Mouse (Mus musculus): ENCODE data around the gene Synpr. TPM values are rescaled to one million over a fixed set of nuclear protein-coding genes. Genes with fewer than 3 reads are reported as not detected.
A peak's percentile ranks its signal among the peaks of the same experiment; 100 is the strongest.

The Synpr gene
- polyA plus RNA-seq, 1 experiment from 2014 or later: 7.7 TPM

GRCm38 (mm10) chr14:13340688-13341087 lies 56.1 kb downstream of the Synpr start:
- ATAC-seq (ENCODE audit: low FRiP score): no peak

GRCm38 (mm10) chr14:13344240-13344639 lies 59.7 kb downstream of the Synpr start:
- H3K9ac ChIP-seq (ENCODE audit: low read length): no peak overlapping the region
- H3K36me3 ChIP-seq (ENCODE audit: control insufficient read depth, insufficient read depth, low read length): no peaks in the 10 kb centered on the region
- H3K27me3 ChIP-seq (ENCODE audit: control insufficient read depth, insufficient read depth, low read length): no peaks in the 10 kb centered on the region
- H3K9me3 ChIP-seq (ENCODE audit: control insufficient read depth, low read length): no peaks in the 10 kb centered on the region
- no peak overlapping the region for H3K4me3 ChIP-seq (ENCODE audit: low read depth, low read length)
- no peak for DNase-seq (ENCODE audit: low spot score, missing footprints)
- no peak overlapping the region for H3K4me2 ChIP-seq
- H3K4me1 ChIP-seq (ENCODE audit: control insufficient read depth, insufficient read depth, low read length): no peaks in the 10 kb centered on the region
- ATAC-seq (ENCODE audit: low FRiP score): no peak
- no peak overlapping the region for H3K27ac ChIP-seq (ENCODE audit: low read depth, low read length)
- 85% methylated on average over 2 of the region's 2 CpGs for WGBS

More at GRCm38 (mm10) chr14:13340688-13341087, 56.1 kb downstream of the Synpr start:
- Histone ChIP-seq H3K9me3 (ENCODE audit: control insufficient read depth, low read length) (no peaks in the 10 kb centered on the region), H3K4me1 (ENCODE audit: control insufficient read depth, insufficient read depth, low read length) (no peaks in the 10 kb centered on the region), H3K36me3 (ENCODE audit: control insufficient read depth, insufficient read depth, low read length) (no peaks in the 10 kb centered on the region), H3K9ac (ENCODE audit: low read length) (no peak overlapping the region), H3K27me3 (ENCODE audit: control insufficient read depth, insufficient read depth, low read length) (no peaks in the 10 kb centered on the region), H3K4me3 (ENCODE audit: low read depth, low read length) (no peak overlapping the region), H3K4me2 (no peak overlapping the region), H3K27ac (ENCODE audit: low read depth, low read length) (no peak overlapping the region)
- WGBS: 85% methylated on average over 4 of the region's 4 CpGs
- DNase-seq (ENCODE audit: low spot score, missing footprints): no peak

- H3K27ac ChIP-seq (ENCODE audit: low read depth, low read length): no peak overlapping the region
- H3K4me1 ChIP-seq (ENCODE audit: control insufficient read depth, insufficient read depth, low read length): no peaks in the 10 kb centered on the region
- ATAC-seq (ENCODE audit: low FRiP score) (no peak), DNase-seq (ENCODE audit: low spot score, missing footprints) (no peak)
- H3K9ac ChIP-seq (ENCODE audit: low read length): no peak overlapping the region
- H3K4me2 ChIP-seq: no peak overlapping the region
- no peak overlapping the region for H3K4me3 ChIP-seq (ENCODE audit: low read depth, low read length)
- 71% methylated on average over 4 of the region's 4 CpGs for WGBS
- H3K9me3 ChIP-seq (ENCODE audit: control insufficient read depth, low read length): no peaks in the 10 kb centered on the region
- H3K27me3 ChIP-seq (ENCODE audit: control insufficient read depth, insufficient read depth, low read length): no peaks in the 10 kb centered on the region
- no peaks in the 10 kb centered on the region for H3K36me3 ChIP-seq (ENCODE audit: control insufficient read depth, insufficient read depth, low read length)
Observed at GRCm38 (mm10) chr14:13349170-13349865, 64.7 kb downstream of the Synpr start.

- Histone ChIP-seq H3K4me3 (ENCODE audit: low read depth, low read length) (no peak overlapping the region), H3K9ac (ENCODE audit: low read length) (no peak overlapping the region), H3K36me3 (ENCODE audit: control insufficient read depth, insufficient read depth, low read length) (no peaks in the 10 kb centered on the region), H3K27ac (ENCODE audit: low read depth, low read length) (no peak overlapping the region), H3K27me3 (ENCODE audit: control insufficient read depth, insufficient read depth, low read length) (no peaks in the 10 kb centered on the region), H3K4me1 (ENCODE audit: control insufficient read depth, insufficient read depth, low read length) (no peaks in the 10 kb centered on the region), H3K4me2 (no peak overlapping the region), H3K9me3 (ENCODE audit: control insufficient read depth, low read length) (no peaks in the 10 kb centered on the region)
- DNase-seq (ENCODE audit: low spot score, missing footprints) (peak; percentile 88), ATAC-seq (ENCODE audit: low FRiP score) (no peak)
- 38% methylated on average over 5 of the region's 5 CpGs for WGBS
Observed at GRCm38 (mm10) chr14:13354154-13354553, 69.6 kb downstream of the Synpr start.

- peak; percentile 67 for ATAC-seq (ENCODE audit: low FRiP score)
- 22% methylated on average over 7 of the region's 7 CpGs for WGBS
Observed at GRCm38 (mm10) chr14:13355569-13356362, 71.2 kb downstream of the Synpr start.

GRCm38 (mm10) chr14:13357101-13357667 lies 72.6 kb downstream of the Synpr start:
- no peak for ATAC-seq (ENCODE audit: low FRiP score)
- Histone ChIP-seq H3K4me1 (ENCODE audit: control insufficient read depth, insufficient read depth, low read length) (no peaks in the 10 kb centered on the region), H3K4me2 (no peak overlapping the region), H3K4me3 (ENCODE audit: low read depth, low read length) (no peak overlapping the region), H3K9ac (ENCODE audit: low read length) (no peak overlapping the region), H3K27ac (ENCODE audit: low read depth, low read length) (no peak overlapping the region), H3K9me3 (ENCODE audit: control insufficient read depth, low read length) (no peaks in the 10 kb centered on the region), H3K27me3 (ENCODE audit: control insufficient read depth, insufficient read depth, low read length) (no peaks in the 10 kb centered on the region), H3K36me3 (ENCODE audit: control insufficient read depth, insufficient read depth, low read length) (no peaks in the 10 kb centered on the region)
- 85% methylated on average over 5 of the region's 5 CpGs for WGBS
- DNase-seq (ENCODE audit: low spot score, missing footprints): no peak

More at GRCm38 (mm10) chr14:13355569-13356362, 71.2 kb downstream of the Synpr start:
- Histone ChIP-seq H3K9ac (ENCODE audit: low read length) (no peak overlapping the region), H3K36me3 (ENCODE audit: control insufficient read depth, insufficient read depth, low read length) (no peaks in the 10 kb centered on the region), H3K27ac (ENCODE audit: low read depth, low read length) (no peak overlapping the region), H3K4me3 (ENCODE audit: low read depth, low read length) (no peak overlapping the region), H3K9me3 (ENCODE audit: control insufficient read depth, low read length) (no peaks in the 10 kb centered on the region), H3K4me2 (no peak overlapping the region), H3K4me1 (ENCODE audit: control insufficient read depth, insufficient read depth, low read length) (no peaks in the 10 kb centered on the region), H3K27me3 (ENCODE audit: control insufficient read depth, insufficient read depth, low read length) (no peaks in the 10 kb centered on the region)
- DNase-seq (ENCODE audit: low spot score, missing footprints): peak; percentile 98

- 83% methylated on average over 2 of the region's 2 CpGs for WGBS
- no peak for DNase-seq (ENCODE audit: low spot score, missing footprints)
- no peak overlapping the region for H3K9ac ChIP-seq (ENCODE audit: low read length)
Observed at GRCm38 (mm10) chr14:13358037-13358436, 73.5 kb downstream of the Synpr start.

GRCm38 (mm10) chr14:13361184-13361583 lies 76.6 kb downstream of the Synpr start:
- no peaks in the 10 kb centered on the region for H3K36me3 ChIP-seq (ENCODE audit: control insufficient read depth, insufficient read depth, low read length)
- no peak for ATAC-seq (ENCODE audit: low FRiP score)
- H3K27me3 ChIP-seq (ENCODE audit: control insufficient read depth, insufficient read depth, low read length): no peaks in the 10 kb centered on the region
- no peaks in the 10 kb centered on the region for H3K4me1 ChIP-seq (ENCODE audit: control insufficient read depth, insufficient read depth, low read length)
- no peaks in the 10 kb centered on the region for H3K9me3 ChIP-seq (ENCODE audit: control insufficient read depth, low read length)
- no peak for DNase-seq (ENCODE audit: low spot score, missing footprints)
- no peak overlapping the region for H3K27ac ChIP-seq (ENCODE audit: low read depth, low read length)
- H3K9ac ChIP-seq (ENCODE audit: low read length): no peak overlapping the region
- no peak overlapping the region for H3K4me2 ChIP-seq
- no peak overlapping the region for H3K4me3 ChIP-seq (ENCODE audit: low read depth, low read length)

More at GRCm38 (mm10) chr14:13358037-13358436, 73.5 kb downstream of the Synpr start:
- Histone ChIP-seq H3K4me3 (ENCODE audit: low read depth, low read length) (no peak overlapping the region), H3K27ac (ENCODE audit: low read depth, low read length) (no peak overlapping the region), H3K9me3 (ENCODE audit: control insufficient read depth, low read length) (no peaks in the 10 kb centered on the region), H3K27me3 (ENCODE audit: control insufficient read depth, insufficient read depth, low read length) (no peaks in the 10 kb centered on the region), H3K4me1 (ENCODE audit: control insufficient read depth, insufficient read depth, low read length) (no peaks in the 10 kb centered on the region), H3K36me3 (ENCODE audit: control insufficient read depth, insufficient read depth, low read length) (no peaks in the 10 kb centered on the region), H3K4me2 (no peak overlapping the region)
- no peak for ATAC-seq (ENCODE audit: low FRiP score)

GRCm38 (mm10) chr14:13361642-13362041 lies 77.1 kb downstream of the Synpr start:
- DNase-seq (ENCODE audit: low spot score, missing footprints) (no peak), ATAC-seq (ENCODE audit: low FRiP score) (no peak)
- H3K36me3 ChIP-seq (ENCODE audit: control insufficient read depth, insufficient read depth, low read length): no peaks in the 10 kb centered on the region
- no peaks in the 10 kb centered on the region for H3K4me1 ChIP-seq (ENCODE audit: control insufficient read depth, insufficient read depth, low read length)
- H3K4me2 ChIP-seq: no peak overlapping the region
- no peak overlapping the region for H3K27ac ChIP-seq (ENCODE audit: low read depth, low read length)
- no peak overlapping the region for H3K9ac ChIP-seq (ENCODE audit: low read length)
- no peaks in the 10 kb centered on the region for H3K27me3 ChIP-seq (ENCODE audit: control insufficient read depth, insufficient read depth, low read length)
- H3K9me3 ChIP-seq (ENCODE audit: control insufficient read depth, low read length): no peaks in the 10 kb centered on the region
- H3K4me3 ChIP-seq (ENCODE audit: low read depth, low read length): no peak overlapping the region
- 93% methylated on average over 3 of the region's 3 CpGs for WGBS

Measured in midbrain, embryonic 11.5 days (tissue).